ENCODE assay signal across 21 mouse cellular contexts in the genomic region with DNA sequence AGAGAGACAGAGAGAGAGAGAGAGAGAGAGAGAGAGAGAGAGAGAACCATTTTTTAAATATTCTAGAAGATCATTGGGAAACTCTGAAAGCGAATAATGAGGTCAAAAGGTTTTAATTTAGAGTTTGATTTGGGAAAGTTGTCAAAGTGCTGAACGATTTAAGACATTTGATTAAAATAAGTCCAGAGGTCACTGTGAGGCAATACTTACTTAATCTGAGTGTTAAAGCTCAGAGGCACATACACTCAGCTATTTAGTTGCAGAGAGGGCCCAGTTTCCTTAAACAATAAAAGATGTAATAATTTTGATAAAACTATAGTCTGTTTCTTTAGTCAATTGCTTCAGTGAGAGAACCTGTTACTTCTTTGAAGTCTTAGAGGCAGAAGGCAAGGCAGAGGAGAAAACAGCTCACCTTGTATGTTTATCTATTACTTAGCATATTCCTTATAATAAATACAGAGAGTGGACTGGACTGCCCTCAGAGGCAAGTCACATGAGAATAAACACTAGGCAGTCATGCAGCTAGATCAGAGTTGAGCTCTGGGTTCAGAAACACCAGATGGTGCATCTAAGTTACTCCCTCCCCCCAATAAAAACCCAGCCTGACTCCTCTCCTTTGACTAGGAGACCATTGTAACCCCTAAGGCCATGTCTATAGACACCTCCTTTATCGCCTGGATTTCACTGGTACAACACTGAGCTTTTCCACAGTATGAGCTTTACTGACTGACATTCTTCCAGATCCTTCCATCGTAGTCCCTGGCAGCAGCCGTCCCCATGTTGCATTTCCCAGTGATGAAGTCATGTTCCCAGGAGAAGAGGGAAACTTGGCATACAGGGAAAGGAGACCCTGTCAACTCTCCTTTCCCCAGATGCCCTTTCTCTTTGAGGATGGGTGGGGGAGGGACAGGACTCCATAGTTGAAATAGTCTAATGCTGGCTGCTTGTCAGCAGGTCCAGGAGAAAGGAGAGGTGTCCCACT. TPM values are rescaled to one million over a fixed set of nuclear protein-coding genes. Genes with fewer than 3 reads are reported as not detected.
A peak's percentile ranks its signal among the peaks of the same experiment; 100 is the strongest.
DNase-seq lines count a peak whose midpoint lies in the region; ATAC-seq lines count a peak whose summit lies in the region.
"Had no signal": no experiment of that assay in that cellular context is flagged by ENCODE, and none has a peak within 500 bp of the region (broad histone marks: within the 10 kb centered on the region; RNA-seq: fewer than 3 reads in every experiment).

No protein-coding gene starts in this region.

- no peaks in the 10 kb centered on the region; the same call in 1 of the 2 replicates for H3K4me1 ChIP-seq in forebrain, embryonic 14.5 days (ENCODE audit: control insufficient read depth, insufficient read depth, low read length)
- no peaks in the 10 kb centered on the region; the same call in 1 of the 2 replicates for H3K4me1 ChIP-seq in forebrain, embryonic 16.5 days (replicated peaks; ENCODE audit: control insufficient read depth, insufficient read depth, low read length)
- peaks cover 12% of the 10 kb centered on the region for H3K4me1 ChIP-seq in heart, embryonic 16.5 days (ENCODE audit: control insufficient read depth, insufficient read depth, low read length)
- no peaks in the 10 kb centered on the region for H3K4me1 ChIP-seq in midbrain, embryonic 11.5 days (ENCODE audit: control insufficient read depth, insufficient read depth, low read length)
- no peaks in the 10 kb centered on the region for H3K4me1 ChIP-seq in midbrain, embryonic 15.5 days
- H3K4me1 ChIP-seq in intestine, embryonic 16.5 days (ENCODE audit: control insufficient read depth, insufficient read depth, low read length) = peaks cover 7% of the 10 kb centered on the region
- H3K4me1 ChIP-seq: liver, embryonic 13.5 days had no signal

- no peak overlapping the region for H3K9ac ChIP-seq in forebrain, embryonic 14.5 days (ENCODE audit: low read length)
- no peak overlapping the region for H3K9ac ChIP-seq in forebrain, embryonic 16.5 days (replicated peaks; ENCODE audit: low read depth, low read length)
- no peak overlapping the region for H3K9ac ChIP-seq in heart, embryonic 16.5 days (ENCODE audit: low read length)
- no peak overlapping the region for H3K9ac ChIP-seq in midbrain, embryonic 11.5 days (ENCODE audit: low read length)
- no peak overlapping the region for H3K9ac ChIP-seq in midbrain, embryonic 15.5 days
- no peak overlapping the region for H3K9ac ChIP-seq in intestine, embryonic 16.5 days (ENCODE audit: low read depth, low read length)
- H3K9ac ChIP-seq: liver, embryonic 13.5 days had no signal

- H3K36me3 ChIP-seq in forebrain, embryonic 14.5 days (ENCODE audit: control insufficient read depth, insufficient read depth, low read length) = no peaks in the 10 kb centered on the region
- H3K36me3 ChIP-seq in forebrain, embryonic 16.5 days (ENCODE audit: control insufficient read depth, insufficient read depth) = no peaks in the 10 kb centered on the region
- no peaks in the 10 kb centered on the region for H3K36me3 ChIP-seq in heart, embryonic 16.5 days (ENCODE audit: control insufficient read depth, insufficient read depth)
- H3K36me3 ChIP-seq in midbrain, embryonic 11.5 days (ENCODE audit: control insufficient read depth, insufficient read depth, low read length) = no peaks in the 10 kb centered on the region
- no peaks in the 10 kb centered on the region for H3K36me3 ChIP-seq in midbrain, embryonic 15.5 days (replicated peaks)
- H3K36me3 ChIP-seq in intestine, embryonic 16.5 days (ENCODE audit: control insufficient read depth, insufficient read depth, low read length) = no peaks in the 10 kb centered on the region
- H3K36me3 ChIP-seq: limb, embryonic 10.5 days; liver, embryonic 13.5 days had no signal

- no peak for ATAC-seq in forebrain, embryonic 14.5 days
- ATAC-seq in forebrain, embryonic 16.5 days = no peak
- ATAC-seq in heart, embryonic 16.5 days (replicated peaks; ENCODE audit: extremely low read depth, insufficient read depth, low FRiP score) = peak; percentile 28
- ATAC-seq in midbrain, embryonic 11.5 days (ENCODE audit: low FRiP score) = 0 out of 2 replicates have a peak, but pooled peaks have one; percentile 38
- ATAC-seq in midbrain, embryonic 15.5 days (replicated peaks) = no peak
- ATAC-seq in intestine, embryonic 16.5 days = peak; percentile 79

- H3K27me3 ChIP-seq in forebrain, embryonic 14.5 days (replicated peaks; ENCODE audit: control insufficient read depth, insufficient read depth, low read length) = no peaks in the 10 kb centered on the region
- H3K27me3 ChIP-seq in forebrain, embryonic 16.5 days (replicated peaks; ENCODE audit: control insufficient read depth, insufficient read depth, low read length) = no peaks in the 10 kb centered on the region
- no peaks in the 10 kb centered on the region for H3K27me3 ChIP-seq in heart, embryonic 16.5 days (ENCODE audit: control insufficient read depth, insufficient read depth, low read length)
- H3K27me3 ChIP-seq in midbrain, embryonic 11.5 days (ENCODE audit: control insufficient read depth, insufficient read depth, low read length) = no peaks in the 10 kb centered on the region
- no peaks in the 10 kb centered on the region for H3K27me3 ChIP-seq in midbrain, embryonic 15.5 days (replicated peaks)
- H3K27me3 ChIP-seq in intestine, embryonic 16.5 days (replicated peaks; ENCODE audit: control insufficient read depth, insufficient read depth, low read length) = no peaks in the 10 kb centered on the region
- H3K27me3 ChIP-seq: liver, embryonic 13.5 days had no signal

- WGBS in forebrain, embryonic 14.5 days = 64% methylated on average over 5 of the region's 5 CpGs
- 61% methylated on average over 5 of the region's 5 CpGs for WGBS in forebrain, embryonic 16.5 days
- 42% methylated on average over 5 of the region's 5 CpGs for WGBS in heart, embryonic 16.5 days
- WGBS in midbrain, embryonic 11.5 days = 79% methylated on average over 5 of the region's 5 CpGs
- 74% methylated on average over 5 of the region's 5 CpGs for WGBS in midbrain, embryonic 15.5 days
- 71% methylated on average over 5 of the region's 5 CpGs for WGBS in intestine, embryonic 16.5 days

- no peak overlapping the region for H3K4me3 ChIP-seq in forebrain, embryonic 14.5 days (ENCODE audit: low read depth, low read length)
- H3K4me3 ChIP-seq in forebrain, embryonic 16.5 days (replicated peaks; ENCODE audit: low read length) = no peak overlapping the region
- no peak overlapping the region for H3K4me3 ChIP-seq in heart, embryonic 16.5 days (ENCODE audit: low read length)
- H3K4me3 ChIP-seq in midbrain, embryonic 11.5 days (ENCODE audit: low read depth, low read length) = no peak overlapping the region
- no peak overlapping the region for H3K4me3 ChIP-seq in midbrain, embryonic 15.5 days
- no peak overlapping the region for H3K4me3 ChIP-seq in intestine, embryonic 16.5 days (ENCODE audit: low read length)
- H3K4me3 ChIP-seq: gastrocnemius, adult 2 months; layer of hippocampus, adult 2 months; left cerebral cortex, adult 2 months; limb, embryonic 10.5 days; liver, embryonic 13.5 days had no signal

- no peak overlapping the region for H3K27ac ChIP-seq in forebrain, embryonic 14.5 days (ENCODE audit: low read depth, low read length)
- no peak overlapping the region for H3K27ac ChIP-seq in forebrain, embryonic 16.5 days (ENCODE audit: low read length)
- H3K27ac ChIP-seq in heart, embryonic 16.5 days (ENCODE audit: low read length) = no peak overlapping the region
- no peak overlapping the region for H3K27ac ChIP-seq in midbrain, embryonic 11.5 days (ENCODE audit: low read depth, low read length)
- H3K27ac ChIP-seq in midbrain, embryonic 15.5 days = no peak overlapping the region
- H3K27ac ChIP-seq in intestine, embryonic 16.5 days (ENCODE audit: low read length) = peak overlapping the region; percentile 16; the same call in 1 of the 2 replicates
- H3K27ac ChIP-seq: gastrocnemius, adult 2 months; layer of hippocampus, adult 2 months; left cerebral cortex, adult 2 months; limb, embryonic 10.5 days; liver, embryonic 13.5 days had no signal

- peak; percentile 32 for DNase-seq in forebrain, embryonic 14.5 days (ENCODE audit: low spot score)
- no peak for DNase-seq in heart, adult 8-10 months (ENCODE audit: low spot score)
- no peak for DNase-seq in midbrain, embryonic 11.5 days (ENCODE audit: low spot score, missing footprints)
- no peak for DNase-seq in adrenal gland, postnatal 25 days
- DNase-seq: adrenal gland, adult 2 months; cerebellum, adult 11-12 months; cerebellum, postnatal 36 days; gastrocnemius, adult 2 months; kidney, adult 18-20 months; kidney, postnatal 10 days; liver, embryonic 13.5 days had no signal

- 0 out of 2 replicates have a peak, but pooled peaks cover 2% of the 10 kb centered on the region for H3K9me3 ChIP-seq in forebrain, embryonic 14.5 days (replicated peaks; ENCODE audit: control insufficient read depth, low read length)
- no peaks in the 10 kb centered on the region; the same call in 1 of the 2 replicates for H3K9me3 ChIP-seq in forebrain, embryonic 16.5 days (ENCODE audit: control insufficient read depth, low read length)
- H3K9me3 ChIP-seq in heart, embryonic 16.5 days (replicated peaks; ENCODE audit: control insufficient read depth, low read length) = no peaks in the 10 kb centered on the region
- H3K9me3 ChIP-seq in midbrain, embryonic 11.5 days (ENCODE audit: control insufficient read depth, low read length) = no peaks in the 10 kb centered on the region
- H3K9me3 ChIP-seq in midbrain, embryonic 15.5 days = no peaks in the 10 kb centered on the region
- no peaks in the 10 kb centered on the region for H3K9me3 ChIP-seq in intestine, embryonic 16.5 days (ENCODE audit: control insufficient read depth, low read length)
- H3K9me3 ChIP-seq: limb, embryonic 10.5 days; liver, embryonic 13.5 days had no signal

- H3K4me2 ChIP-seq in forebrain, embryonic 14.5 days (ENCODE audit: low read length) = no peak overlapping the region
- no peak overlapping the region for H3K4me2 ChIP-seq in forebrain, embryonic 16.5 days (ENCODE audit: low read length)
- no peak overlapping the region for H3K4me2 ChIP-seq in heart, embryonic 16.5 days (ENCODE audit: low read depth, low read length)
- no peak overlapping the region for H3K4me2 ChIP-seq in midbrain, embryonic 11.5 days
- no peak overlapping the region for H3K4me2 ChIP-seq in midbrain, embryonic 15.5 days
- no peak overlapping the region for H3K4me2 ChIP-seq in intestine, embryonic 16.5 days (ENCODE audit: low read depth, low read length)
- H3K4me2 ChIP-seq: liver, embryonic 13.5 days had no signal

RNA-seq across cellular contexts. Expression of a gene that starts 44.2 kb away (rescaled TPM):
- 2.2 and 3.8 TPM in 2 replicates for polyA plus RNA-seq in forebrain, embryonic 14.5 days (2014; fragmentation: Nextera tagmentation; extraction: Ambion mirVana)
- 3.0 and 3.6 TPM in 2 replicates for polyA plus RNA-seq in forebrain, embryonic 16.5 days (2015; fragmentation: Nextera tagmentation; extraction: Ambion mirVana)
- 6.5 and 8.8 TPM in 2 replicates for polyA plus RNA-seq in heart, embryonic 16.5 days (2015; fragmentation: Nextera tagmentation; extraction: Ambion mirVana)
- 1 to 10 TPM; 2.2 to 3.2 (median 3.1) TPM for total RNA-seq in heart, adult 8-10 months (2022)
- 4.3 and 5.1 TPM in 2 replicates for polyA plus RNA-seq in midbrain, embryonic 11.5 days (2014; fragmentation: Nextera tagmentation; extraction: Ambion mirVana)
- 7.3 and 8.3 TPM in 2 replicates for polyA plus RNA-seq in midbrain, embryonic 15.5 days (2015; fragmentation: Nextera tagmentation; extraction: Ambion mirVana)
- 4.6 and 9.8 TPM in 2 replicates for polyA plus RNA-seq in intestine, embryonic 16.5 days (2015; fragmentation: Nextera tagmentation; extraction: Ambion mirVana)
- total RNA-seq in adrenal gland, postnatal 25 days (2021) = 4.9 and 5.0 TPM in 2 replicates
- total RNA-seq: granulocyte monocyte progenitor cell, adult 5-6 weeks; megakaryocyte, adult 5-6 weeks; MEL had no signal

Comparison
In these comparisons a context has a peak if more than half of its experiments do, and no peak if none do; other contexts are left out.
1. ATAC-seq: peak in heart, embryonic 16.5 days (single experiment), midbrain, embryonic 11.5 days (single experiment) and intestine, embryonic 16.5 days (single experiment); none in forebrain, embryonic 14.5 days (single experiment), forebrain, embryonic 16.5 days (single experiment) and midbrain, embryonic 15.5 days (single experiment).